8 mouse cellular contexts compared by ENCODE assay signal in the genomic region with DNA sequence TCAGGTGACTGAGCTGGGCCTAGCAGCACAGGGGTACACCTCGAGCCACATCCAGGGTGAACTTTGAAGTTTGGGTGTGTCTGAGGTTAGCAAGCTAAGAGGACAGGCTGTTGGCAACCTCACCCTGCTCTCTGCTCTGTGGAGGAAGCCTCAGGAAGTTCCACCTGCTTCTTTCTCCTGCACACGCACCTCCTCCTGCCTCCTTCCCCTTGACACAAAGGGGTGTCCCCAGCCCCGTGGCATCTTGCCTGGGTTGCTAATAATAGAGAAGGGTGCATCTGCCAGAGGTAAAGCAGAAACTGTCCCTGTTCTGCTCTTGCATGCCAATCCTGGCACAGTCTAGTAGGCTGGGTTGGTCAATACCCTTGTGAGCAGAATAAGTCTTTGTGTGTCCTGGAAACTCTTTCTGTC.
DNase-seq lines count a peak whose midpoint lies in the region; ATAC-seq lines count a peak whose summit lies in the region.
"Had no signal": no experiment of that assay in that cellular context is flagged by ENCODE, and none has a peak within 500 bp of the region (broad histone marks: within the 10 kb centered on the region; RNA-seq: fewer than 3 reads in every experiment).

No protein-coding gene starts in this region.

- no peaks in the 10 kb centered on the region for H3K9me3 ChIP-seq in lung, embryonic 16.5 days (ENCODE audit: control insufficient read depth, low read length)
- H3K9me3 ChIP-seq in forebrain, embryonic 15.5 days, result no peaks in the 10 kb centered on the region

- peaks cover 48% of the 10 kb centered on the region for H3K4me1 ChIP-seq in lung, embryonic 16.5 days (replicated peaks; ENCODE audit: control insufficient read depth, insufficient read depth, low read length)
- peaks cover 10% of the 10 kb centered on the region for H3K4me1 ChIP-seq in forebrain, embryonic 15.5 days

- WGBS in lung, embryonic 16.5 days, result 43% methylated on average over 3 of the region's 3 CpGs
- 77% methylated on average over 3 of the region's 3 CpGs for WGBS in forebrain, embryonic 15.5 days

- no peak overlapping the region; the same call in 1 of the 2 replicates for H3K9ac ChIP-seq in lung, embryonic 16.5 days (ENCODE audit: low read length)
- H3K9ac ChIP-seq in forebrain, embryonic 15.5 days (replicated peaks), result no peak overlapping the region
- H3K9ac ChIP-seq: limb, embryonic 13.5 days had no signal

- peak overlapping the region; percentile 81 for H3K27ac ChIP-seq in lung, embryonic 16.5 days (ENCODE audit: low read length)
- H3K27ac ChIP-seq in forebrain, embryonic 15.5 days (replicated peaks), result no peak overlapping the region
- H3K27ac ChIP-seq: limb, embryonic 13.5 days had no signal

- DNase-seq in A20 (ENCODE audit: low read depth, low spot score), result peak; percentile 84
- DNase-seq in CD4-positive helper T cell, adult 2 months (ENCODE audit: low read depth, low spot score), result peak; percentile 90
- peak; percentile 55 to 58 for DNase-seq in gastrocnemius, adult 8-10 months (ENCODE audit: low spot score in 2 of 2)
- peak; percentile 64 to 72 for DNase-seq in thymus, postnatal 10 days (ENCODE audit: low spot score in 2 of 2)

- H3K36me3 ChIP-seq in lung, embryonic 16.5 days (ENCODE audit: control insufficient read depth, insufficient read depth, low read length), result no peaks in the 10 kb centered on the region
- H3K36me3 ChIP-seq in forebrain, embryonic 15.5 days, result no peaks in the 10 kb centered on the region
- H3K36me3 ChIP-seq: limb, embryonic 13.5 days had no signal

- no peak for ATAC-seq in lung, embryonic 16.5 days (ENCODE audit: low read depth)
- no peak for ATAC-seq in forebrain, embryonic 15.5 days (replicated peaks)
- ATAC-seq in erythroblast, adult 5-6 weeks (replicated peaks; ENCODE audit: low FRiP score, poor library complexity, severe bottlenecking), result no peak

- no peak overlapping the region for H3K4me2 ChIP-seq in lung, embryonic 16.5 days (ENCODE audit: low read depth, low read length)
- no peak overlapping the region for H3K4me2 ChIP-seq in forebrain, embryonic 15.5 days (replicated peaks)
- H3K4me2 ChIP-seq: limb, embryonic 13.5 days had no signal

- H3K27me3 ChIP-seq in lung, embryonic 16.5 days (ENCODE audit: control insufficient read depth, insufficient read depth, low read depth, low read length), result no peaks in the 10 kb centered on the region
- H3K27me3 ChIP-seq in forebrain, embryonic 15.5 days, result no peaks in the 10 kb centered on the region
- H3K27me3 ChIP-seq: limb, embryonic 13.5 days had no signal

- no peak overlapping the region for H3K4me3 ChIP-seq in lung, embryonic 16.5 days (ENCODE audit: low read length)
- no peak overlapping the region for H3K4me3 ChIP-seq in forebrain, embryonic 15.5 days
- H3K4me3 ChIP-seq: limb, embryonic 13.5 days had no signal
